Mouse (Mus musculus): Measurements from ENCODE around the gene Nlk. TPM values are rescaled to one million over a fixed set of nuclear protein-coding genes. Genes with fewer than 3 reads are reported as not detected.

Nlk gene
- polyA plus RNA-seq, 2 experiments = 3.2 to 4.4 TPM

DNA sequence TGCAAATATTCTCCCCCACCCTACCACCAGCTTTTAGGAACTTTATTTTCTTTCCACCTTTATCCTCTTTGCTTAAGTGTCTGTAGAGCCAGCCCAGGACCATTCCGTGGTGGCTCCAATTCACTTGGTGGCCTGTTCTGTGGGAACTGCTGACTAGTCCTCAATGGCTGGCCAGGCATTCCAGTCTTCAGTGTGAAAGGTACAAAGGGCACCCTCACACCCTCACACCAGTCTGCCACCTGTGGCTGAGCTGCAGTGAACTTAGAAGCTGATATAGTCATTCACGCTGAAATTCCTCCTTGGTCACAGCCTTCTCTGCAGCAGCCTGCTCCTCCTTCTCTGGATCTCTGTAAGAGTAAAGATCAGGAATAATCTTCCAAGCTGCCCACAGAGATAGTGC lies 11.5 kb upstream of the Nlk start:
- H3K27ac ChIP-seq = no peak overlapping the region
- no peak overlapping the region for H3K9ac ChIP-seq (replicated peaks)
- H3K36me3 ChIP-seq (replicated peaks; ENCODE audit: control insufficient read depth, insufficient read depth, low read depth) = no peaks in the 10 kb centered on the region
- TF ChIP-seq EP300 (IDR thresholded peaks at IDR 0.05; ENCODE audit: low read depth) (no peak), CTCF (IDR thresholded peaks at IDR 0.05; ENCODE audit: low read depth) (no peak)
- no peaks in the 10 kb centered on the region for H3K4me1 ChIP-seq (replicated peaks; ENCODE audit: control insufficient read depth in 2 of 2, insufficient read depth in 2 of 2, low read length in 1 of 2)
- H3K4me2 ChIP-seq (ENCODE audit: low read depth) = no peak overlapping the region
- no peak for DNase-seq (ENCODE audit: low read depth in 3 of 3, low spot score in 3 of 3)
- no peaks in the 10 kb centered on the region for H3K9me3 ChIP-seq (ENCODE audit: control insufficient read depth, low read length)
- no peak overlapping the region for H3K4me3 ChIP-seq (ENCODE audit: insufficient read depth in 1 of 2, low read depth in 2 of 2, low read length in 2 of 2)
- H3K27me3 ChIP-seq (ENCODE audit: control insufficient read depth, insufficient read depth, low read length) = no peaks in the 10 kb centered on the region
- 55% methylated on average over 2 of the region's 2 CpGs for WGBS (ENCODE audit: insufficient replicate concordance)
- ATAC-seq (ENCODE audit: insufficient read depth) = no peak

DNA sequence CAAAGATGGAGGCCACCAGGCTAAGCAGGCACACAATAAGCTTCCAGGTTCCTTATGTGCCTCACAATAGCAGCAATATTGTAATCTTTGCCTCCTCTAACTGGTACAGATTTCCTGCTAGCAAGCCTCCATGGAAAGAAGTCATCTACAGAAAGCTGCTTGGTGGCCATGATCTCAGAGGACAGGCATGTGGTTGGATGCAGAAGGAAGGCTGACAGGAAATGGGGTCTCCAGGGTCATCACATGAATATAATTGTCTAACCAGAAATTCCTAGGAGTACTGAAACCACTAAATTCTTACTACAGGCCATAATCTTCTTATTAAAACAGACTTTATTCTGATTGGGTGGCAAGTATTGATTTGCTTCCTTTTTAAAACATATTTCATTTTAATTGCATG lies 8.9 kb upstream of the Nlk start:
- no peak overlapping the region for H3K9ac ChIP-seq (replicated peaks)
- no peak overlapping the region for H3K4me3 ChIP-seq (ENCODE audit: insufficient read depth in 1 of 2, low read depth in 2 of 2, low read length in 2 of 2)
- TF ChIP-seq CTCF (IDR thresholded peaks at IDR 0.05; ENCODE audit: low read depth) (no peak), EP300 (IDR thresholded peaks at IDR 0.05; ENCODE audit: low read depth) (no peak)
- no peaks in the 10 kb centered on the region for H3K36me3 ChIP-seq (replicated peaks; ENCODE audit: control insufficient read depth, insufficient read depth, low read depth)
- H3K27me3 ChIP-seq (ENCODE audit: control insufficient read depth, insufficient read depth, low read length) = no peaks in the 10 kb centered on the region
- H3K4me1 ChIP-seq (replicated peaks; ENCODE audit: control insufficient read depth in 2 of 2, insufficient read depth in 2 of 2, low read length in 1 of 2) = no peaks in the 10 kb centered on the region
- no peak overlapping the region for H3K27ac ChIP-seq
- DNase-seq (ENCODE audit: low read depth in 3 of 3, low spot score in 3 of 3) (no peak), ATAC-seq (ENCODE audit: insufficient read depth) (no peak)
- H3K4me2 ChIP-seq (ENCODE audit: low read depth) = no peak overlapping the region
- H3K9me3 ChIP-seq (ENCODE audit: control insufficient read depth, low read length) = no peaks in the 10 kb centered on the region

DNA sequence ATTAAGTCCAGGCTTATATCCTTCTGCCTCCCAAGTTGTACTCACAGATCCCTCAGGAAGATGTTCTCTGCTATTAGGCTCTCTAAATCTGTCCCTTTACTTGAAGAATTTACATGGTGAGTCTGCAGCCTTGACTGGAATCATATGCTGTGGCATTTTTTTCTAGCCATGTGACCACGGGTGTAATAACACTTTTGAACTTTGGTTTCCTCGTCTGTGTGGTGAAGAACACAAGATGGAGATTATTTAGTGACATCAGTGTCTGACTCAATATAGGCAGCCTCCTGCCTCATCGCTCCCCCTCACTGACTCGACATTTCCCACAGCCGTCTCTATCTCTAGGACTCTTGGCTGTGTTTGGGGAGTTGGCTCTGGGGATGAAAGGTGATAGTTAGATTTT lies 5.9 kb upstream of the Nlk start:
- H3K4me1 ChIP-seq (replicated peaks; ENCODE audit: control insufficient read depth in 2 of 2, insufficient read depth in 2 of 2, low read length in 1 of 2) = no peaks in the 10 kb centered on the region
- no peak overlapping the region for H3K27ac ChIP-seq
- no peaks in the 10 kb centered on the region for H3K27me3 ChIP-seq (ENCODE audit: control insufficient read depth, insufficient read depth, low read length)
- DNase-seq (ENCODE audit: low read depth in 3 of 3, low spot score in 3 of 3) (no peak), ATAC-seq (ENCODE audit: insufficient read depth) (no peak)
- TF ChIP-seq EP300 (IDR thresholded peaks at IDR 0.05; ENCODE audit: low read depth) = no peak
- TF ChIP-seq CTCF (IDR thresholded peaks at IDR 0.05; ENCODE audit: low read depth) = no peak
- H3K9ac ChIP-seq (replicated peaks) = no peak overlapping the region
- H3K9me3 ChIP-seq (ENCODE audit: control insufficient read depth, low read length) = no peaks in the 10 kb centered on the region
- 52% methylated on average over 5 of the region's 5 CpGs for WGBS (ENCODE audit: insufficient replicate concordance)
- H3K36me3 ChIP-seq (replicated peaks; ENCODE audit: control insufficient read depth, insufficient read depth, low read depth) = no peaks in the 10 kb centered on the region
- no peak overlapping the region for H3K4me2 ChIP-seq (ENCODE audit: low read depth)
- no peak overlapping the region for H3K4me3 ChIP-seq (ENCODE audit: insufficient read depth in 1 of 2, low read depth in 2 of 2, low read length in 2 of 2)

DNA sequence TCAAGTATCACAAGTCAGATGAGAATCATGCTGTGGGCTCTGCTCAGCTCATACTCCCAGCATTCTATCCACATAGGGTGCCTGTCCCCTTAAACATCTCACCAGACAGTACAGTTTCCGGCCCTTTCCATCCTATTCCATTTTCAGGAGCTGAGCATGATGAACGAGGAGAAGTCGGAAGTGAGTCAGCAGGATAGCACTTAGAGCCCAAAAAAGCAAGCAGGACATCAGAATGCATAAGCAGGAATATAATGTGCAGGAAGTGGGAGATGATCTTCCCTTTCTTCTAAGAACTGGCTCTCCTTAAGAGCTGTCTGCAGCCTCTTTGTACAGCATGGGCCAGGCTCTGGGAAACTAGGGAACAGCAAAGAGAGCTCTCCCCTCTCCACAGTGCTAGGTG lies 5.1 kb upstream of the Nlk start:
- ATAC-seq (ENCODE audit: insufficient read depth) (no peak), DNase-seq (ENCODE audit: low read depth in 3 of 3, low spot score in 3 of 3) (no peak)
- Histone ChIP-seq H3K4me3 (ENCODE audit: insufficient read depth in 1 of 2, low read depth in 2 of 2, low read length in 2 of 2) (no peak overlapping the region), H3K4me2 (ENCODE audit: low read depth) (no peak overlapping the region), H3K9ac (replicated peaks) (no peak overlapping the region), H3K27me3 (ENCODE audit: control insufficient read depth, insufficient read depth, low read length) (no peaks in the 10 kb centered on the region), H3K36me3 (replicated peaks; ENCODE audit: control insufficient read depth, insufficient read depth, low read depth) (no peaks in the 10 kb centered on the region), H3K9me3 (ENCODE audit: control insufficient read depth, low read length) (no peaks in the 10 kb centered on the region), H3K27ac (no peak overlapping the region), H3K4me1 (replicated peaks; ENCODE audit: control insufficient read depth in 2 of 2, insufficient read depth in 2 of 2, low read length in 1 of 2) (no peaks in the 10 kb centered on the region)
- TF ChIP-seq EP300 (IDR thresholded peaks at IDR 0.05; ENCODE audit: low read depth) (no peak), CTCF (IDR thresholded peaks at IDR 0.05; ENCODE audit: low read depth) (no peak)
- WGBS (ENCODE audit: insufficient replicate concordance) = 38% methylated on average over 3 of the region's 3 CpGs

DNA sequence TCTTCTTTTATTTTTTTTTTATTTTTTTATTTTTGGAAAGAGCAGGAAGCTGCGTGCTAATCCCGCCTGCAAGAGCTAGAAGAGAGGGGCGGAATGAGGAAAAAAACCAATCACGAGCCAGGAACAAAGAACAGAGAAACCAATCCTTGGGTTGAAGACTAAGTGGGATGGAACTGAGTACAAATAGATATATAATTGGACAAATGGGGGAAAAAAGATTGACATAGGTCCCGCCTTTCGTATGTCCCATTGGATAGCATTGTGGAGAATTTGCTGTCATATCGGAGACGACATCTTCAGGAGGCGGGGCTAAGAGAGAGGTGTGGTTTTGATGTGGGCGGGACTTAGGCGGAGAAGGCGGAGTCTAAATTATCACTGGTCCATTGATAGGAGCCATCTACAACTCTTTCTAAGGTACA lies 589 bp upstream of the Nlk start:
- Histone ChIP-seq H3K9ac (replicated peaks) (peak overlapping the region; percentile 15; the same call in 1 of the 2 replicates), H3K9me3 (ENCODE audit: control insufficient read depth, low read length) (no peaks in the 10 kb centered on the region), H3K4me2 (ENCODE audit: low read depth) (peak overlapping the region; percentile 68), H3K27me3 (ENCODE audit: control insufficient read depth, insufficient read depth, low read length) (no peaks in the 10 kb centered on the region), H3K4me3 (ENCODE audit: insufficient read depth in 1 of 2, low read depth in 2 of 2, low read length in 2 of 2) (peak overlapping the region; percentile 67 to 84), H3K4me1 (replicated peaks; ENCODE audit: control insufficient read depth in 2 of 2, insufficient read depth in 2 of 2, low read length in 1 of 2) (peaks cover 3 to 14% of the 10 kb centered on the region in 2 experiments; a peak in 3 of 4 replicates), H3K36me3 (replicated peaks; ENCODE audit: control insufficient read depth, insufficient read depth, low read depth) (no peaks in the 10 kb centered on the region), H3K27ac (no peak overlapping the region)
- peak; percentile 79 to 84 (median 84) for DNase-seq (ENCODE audit: low read depth in 3 of 3, low spot score in 3 of 3)
- WGBS (ENCODE audit: insufficient replicate concordance) = under 1% methylated on average over 12 of the region's 12 CpGs
- no peak for TF ChIP-seq CTCF (IDR thresholded peaks at IDR 0.05; ENCODE audit: low read depth)
- no peak for TF ChIP-seq EP300 (IDR thresholded peaks at IDR 0.05; ENCODE audit: low read depth)
- ATAC-seq (ENCODE audit: insufficient read depth) = peak; percentile 76

Measured in liver, embryonic 14.5 days (tissue).